Mouse (Mus musculus): ENCODE measurements around the gene Acot7.

Gene Acot7

GRCm38 (mm10) chr4:152177537-152178343, at the start of gene Acot7:
Acot7 (plus strand) TSS chr4:152178134.
- DNase-seq (ENCODE audit: low spot score): peak; percentile 87

- DNase-seq (ENCODE audit: low spot score): no peak
Observed at GRCm38 (mm10) chr4:152128784-152129183, 49.1 kb upstream of the Acot7 start.

- DNase-seq (ENCODE audit: low spot score): no peak
Observed at GRCm38 (mm10) chr4:152129395-152129930, 48.5 kb upstream of the Acot7 start.

DNA sequence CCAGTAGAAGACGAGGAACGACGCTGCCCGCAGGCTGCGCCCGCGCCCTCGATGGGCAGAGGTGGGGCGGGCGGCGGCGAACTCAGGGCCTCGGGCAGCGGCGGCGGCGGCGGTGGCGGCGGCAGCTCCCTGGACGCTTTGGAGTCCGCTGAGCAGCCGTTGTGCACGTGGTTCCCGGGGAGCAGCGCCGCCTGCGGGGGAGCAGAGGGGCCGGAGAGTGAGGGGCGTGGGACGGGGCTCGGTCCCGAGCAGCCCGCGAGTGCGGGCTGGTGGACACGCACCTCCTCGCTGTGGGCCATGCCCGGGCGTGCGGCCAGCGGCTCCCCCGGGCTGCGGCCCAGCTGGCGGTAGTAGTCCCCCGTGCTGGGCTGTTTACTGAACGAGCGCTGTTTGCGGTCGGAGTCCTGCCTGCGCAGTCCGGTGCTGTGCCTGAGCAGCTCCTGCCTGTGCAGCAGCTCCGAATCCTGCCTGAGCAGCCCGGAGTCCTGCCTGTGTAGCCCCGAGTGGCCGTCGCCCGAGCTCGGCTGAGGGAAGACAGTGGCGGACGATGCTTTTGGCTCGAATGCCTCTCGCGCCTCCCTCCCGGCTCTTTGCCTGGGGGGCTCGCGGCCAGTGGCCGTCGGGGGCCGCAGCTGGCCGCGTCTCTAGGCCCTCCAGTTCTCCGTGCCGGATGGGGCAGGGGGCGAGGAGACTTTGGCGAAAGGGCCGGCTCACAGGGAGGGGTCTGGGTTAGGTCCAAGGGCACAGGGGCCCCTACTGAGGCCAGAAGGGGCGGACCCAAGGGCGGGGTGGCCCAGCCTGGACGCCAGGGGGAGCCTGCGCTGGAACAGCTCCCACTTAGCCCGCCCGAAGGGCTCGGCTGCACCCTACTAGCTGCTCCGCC, 46.9 kb upstream of the Acot7 start:
- peak; percentile 57 for DNase-seq (ENCODE audit: low spot score)

DNA sequence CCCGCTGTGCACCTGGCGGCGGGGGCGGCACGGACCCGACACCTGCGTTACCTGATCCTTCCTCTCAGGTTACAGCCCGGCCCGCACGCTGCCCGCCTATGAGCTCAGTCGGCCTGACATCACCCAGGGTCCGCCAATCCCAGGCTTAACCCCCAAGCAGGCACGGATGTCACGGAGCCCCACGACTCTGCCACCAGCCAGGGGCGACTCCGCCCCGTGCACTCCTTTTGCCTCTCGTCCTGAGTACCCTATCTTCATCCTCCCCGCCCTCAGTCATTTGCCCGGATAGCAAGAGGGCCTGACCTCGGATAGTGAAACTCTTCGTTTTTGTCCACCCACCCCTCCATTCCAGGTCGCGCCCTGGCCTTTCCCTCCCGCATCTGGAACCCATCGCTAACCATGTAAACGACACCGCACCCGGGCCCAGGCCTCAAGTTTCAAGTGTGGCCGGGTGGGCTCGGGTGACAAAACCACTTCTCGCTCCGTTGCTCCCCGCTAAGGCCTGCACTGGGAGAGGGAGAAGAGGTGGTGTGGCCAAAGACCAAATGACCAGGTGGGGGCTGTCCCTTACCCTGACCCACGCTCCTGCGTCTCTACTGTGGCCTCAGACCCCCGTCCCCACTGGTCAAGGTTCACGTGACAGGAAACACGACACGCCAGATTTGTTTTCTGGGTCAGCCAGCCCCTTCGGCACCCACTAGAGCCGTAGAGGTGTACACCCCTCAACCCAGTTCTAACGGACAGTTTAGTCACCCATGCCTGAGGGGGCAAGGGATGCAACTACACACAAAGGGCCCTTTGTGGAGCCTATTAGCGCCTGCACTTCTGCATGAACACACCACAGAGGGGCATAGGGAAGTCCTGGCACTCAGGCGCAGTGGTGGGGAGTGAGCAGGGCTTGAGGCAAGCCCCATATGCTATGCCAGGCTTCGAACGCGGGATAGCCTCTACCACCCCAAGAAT, 45.8 kb upstream of the Acot7 start:
- no peak for DNase-seq (ENCODE audit: low spot score)

DNA sequence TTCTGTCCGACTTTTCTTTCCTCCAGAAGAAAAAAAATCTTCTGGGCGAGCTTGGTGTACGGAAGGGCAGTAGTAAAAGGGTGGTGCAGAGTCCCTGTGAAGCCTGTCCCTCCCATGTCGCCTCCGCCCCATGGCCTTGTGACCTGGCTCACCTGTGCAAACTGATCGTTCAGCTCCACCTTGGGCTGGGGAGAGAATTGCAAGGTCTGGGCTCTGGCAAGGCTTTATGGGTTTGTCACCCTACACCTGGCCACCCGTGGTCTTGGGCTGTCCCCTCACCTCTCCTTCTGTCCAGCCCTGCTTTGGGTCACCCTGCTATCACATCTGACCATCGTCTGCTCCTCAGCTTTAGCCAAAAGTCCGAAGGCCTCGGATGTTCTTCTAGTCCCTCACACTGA, 45.2 kb upstream of the Acot7 start:
- DNase-seq (ENCODE audit: low spot score): no peak

GRCm38 (mm10) chr4:152133213-152133612, 44.7 kb upstream of the Acot7 start:
- DNase-seq (ENCODE audit: low spot score): no peak

GRCm38 (mm10) chr4:152134507-152134906, 43.4 kb upstream of the Acot7 start:
- no peak for DNase-seq (ENCODE audit: low spot score)

GRCm38 (mm10) chr4:152135363-152135762, 42.6 kb upstream of the Acot7 start:
- DNase-seq (ENCODE audit: low spot score): no peak

DNA sequence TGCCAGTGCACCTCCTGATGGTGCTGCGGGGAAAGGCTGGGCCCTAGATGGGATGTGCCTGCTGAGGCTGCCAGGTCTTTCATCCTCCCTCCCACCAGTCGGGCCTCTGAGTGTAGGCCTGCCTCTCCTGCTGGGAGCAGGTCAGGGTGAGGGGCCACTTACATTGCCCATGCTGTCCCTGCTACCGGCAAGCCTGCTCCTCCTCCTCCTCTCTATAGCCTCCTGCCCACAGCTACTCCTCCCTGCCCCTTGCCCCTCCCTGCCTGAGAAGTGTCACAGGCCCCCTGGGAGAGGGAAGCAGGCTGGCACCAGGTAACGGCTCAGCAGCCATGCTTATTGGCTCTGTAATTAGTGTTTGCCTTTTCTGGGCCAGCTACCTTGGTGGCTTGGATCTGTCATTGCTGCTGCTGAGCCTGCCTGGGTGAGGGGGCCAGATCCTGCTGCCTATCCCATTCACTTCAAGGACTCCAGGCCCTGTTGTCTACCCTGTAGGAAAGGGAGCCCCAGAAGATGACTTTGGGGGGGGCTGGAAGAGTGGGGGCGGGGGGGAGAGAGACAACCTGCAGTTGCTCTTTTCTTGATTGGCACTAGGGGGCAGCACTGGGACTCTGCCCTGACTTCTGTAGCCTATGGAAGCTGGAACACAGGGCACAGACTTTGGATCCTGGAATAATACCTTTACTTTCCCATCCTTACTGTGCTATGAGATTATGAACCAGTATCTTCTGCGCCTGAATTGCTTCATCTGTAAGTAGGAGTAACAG, 41.6 kb upstream of the Acot7 start:
- no peak for DNase-seq (ENCODE audit: low spot score)

DNA sequence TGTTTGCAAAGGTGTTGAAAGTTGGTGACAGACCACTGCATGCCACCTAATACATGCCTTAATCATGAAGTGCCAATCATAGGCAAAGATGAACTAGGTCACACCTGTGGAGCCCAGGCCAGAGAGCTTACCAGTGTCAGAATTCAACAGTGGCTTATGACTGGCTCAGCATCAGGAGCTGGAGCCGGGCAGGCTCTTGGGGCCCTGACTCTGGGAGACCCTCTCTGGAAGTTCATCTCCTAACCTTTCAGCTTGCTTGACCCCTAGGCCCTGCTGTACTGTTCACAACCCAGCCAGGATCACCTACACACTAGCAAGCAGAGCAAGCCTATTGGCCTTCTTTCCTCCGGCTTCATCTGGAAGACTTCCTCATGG, 41.1 kb upstream of the Acot7 start:
- DNase-seq (ENCODE audit: low spot score): no peak

GRCm38 (mm10) chr4:152138497-152139260, 39.3 kb upstream of the Acot7 start:
- peak; percentile 76 for DNase-seq (ENCODE audit: low spot score)

DNA sequence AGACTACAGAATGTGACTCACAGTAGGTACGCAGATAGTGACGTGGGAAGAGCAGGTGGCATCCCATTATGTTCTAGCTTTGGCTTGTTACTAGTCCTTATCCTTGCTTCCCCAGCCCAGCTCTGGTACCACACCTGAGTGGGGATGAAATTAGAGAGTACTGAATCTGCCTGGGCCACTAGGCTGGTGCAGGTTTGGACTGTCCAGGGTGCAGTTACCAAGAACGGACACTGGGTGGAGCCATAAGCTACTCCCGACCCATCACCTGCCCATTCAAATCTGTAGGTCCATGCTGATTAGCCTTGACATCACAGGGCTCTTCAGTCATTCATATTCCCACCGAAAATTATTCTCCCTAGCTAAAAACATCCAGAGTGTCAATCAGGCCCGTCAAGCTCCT, 37.5 kb upstream of the Acot7 start:
- DNase-seq (ENCODE audit: low spot score): no peak

DNA sequence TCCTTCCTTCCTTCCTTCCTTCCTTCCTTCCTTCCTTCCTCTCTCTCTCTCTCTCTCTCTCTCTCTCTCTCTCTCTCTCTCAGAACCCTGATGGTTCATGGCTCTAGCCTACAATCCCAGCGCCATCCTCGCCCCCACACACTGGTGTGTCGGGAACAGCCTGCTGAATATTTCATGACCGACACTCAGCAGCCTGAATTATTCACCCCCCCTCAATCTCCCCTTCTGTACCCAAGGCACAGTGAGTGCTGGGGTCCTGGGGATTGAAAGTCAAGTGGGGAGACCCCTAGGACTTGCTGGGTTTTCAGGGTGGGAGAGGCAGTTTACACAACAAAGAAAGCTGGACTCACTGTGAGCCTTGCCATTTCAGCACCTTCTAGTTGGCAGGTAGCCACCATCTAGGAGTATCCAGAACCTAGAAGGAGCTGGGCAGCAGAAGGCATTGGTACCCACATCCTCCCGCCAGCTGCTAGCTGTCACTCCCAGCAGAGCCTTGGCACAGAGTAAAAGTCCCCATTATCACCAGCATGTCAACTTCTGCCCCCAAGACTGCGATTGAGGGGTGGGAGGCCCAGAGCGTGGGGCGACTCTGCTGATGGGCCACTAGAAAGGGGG, 36.3 kb upstream of the Acot7 start:
- DNase-seq (ENCODE audit: low spot score): no peak

GRCm38 (mm10) chr4:152143632-152144031, 34.3 kb upstream of the Acot7 start:
- DNase-seq (ENCODE audit: low spot score): no peak

- no peak for DNase-seq (ENCODE audit: low spot score)
Observed at GRCm38 (mm10) chr4:152145473-152145872, 32.5 kb upstream of the Acot7 start.

GRCm38 (mm10) chr4:152146033-152146827, 31.7 kb upstream of the Acot7 start:
- DNase-seq (ENCODE audit: low spot score): no peak

DNA sequence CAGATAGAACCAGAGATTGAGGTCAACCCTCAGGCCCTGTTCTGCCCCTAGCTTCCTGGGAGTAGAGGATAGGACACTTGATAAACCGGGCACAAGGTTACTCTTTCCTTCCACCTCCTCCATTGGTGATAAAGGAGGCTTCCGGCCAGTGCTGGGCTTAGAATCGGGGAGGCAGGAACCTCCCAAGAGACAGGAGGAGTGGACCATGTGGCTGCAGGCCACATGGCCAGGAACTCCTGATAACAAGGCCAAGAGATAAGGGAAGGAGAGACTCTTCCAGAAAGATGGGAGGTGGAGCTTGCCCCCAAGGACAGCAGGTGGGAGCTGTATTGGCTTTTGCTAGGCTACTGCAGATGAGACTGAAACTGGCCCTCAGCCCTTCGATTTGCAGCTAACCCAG, 27.4 kb upstream of the Acot7 start:
- no peak for DNase-seq (ENCODE audit: low spot score)

DNA sequence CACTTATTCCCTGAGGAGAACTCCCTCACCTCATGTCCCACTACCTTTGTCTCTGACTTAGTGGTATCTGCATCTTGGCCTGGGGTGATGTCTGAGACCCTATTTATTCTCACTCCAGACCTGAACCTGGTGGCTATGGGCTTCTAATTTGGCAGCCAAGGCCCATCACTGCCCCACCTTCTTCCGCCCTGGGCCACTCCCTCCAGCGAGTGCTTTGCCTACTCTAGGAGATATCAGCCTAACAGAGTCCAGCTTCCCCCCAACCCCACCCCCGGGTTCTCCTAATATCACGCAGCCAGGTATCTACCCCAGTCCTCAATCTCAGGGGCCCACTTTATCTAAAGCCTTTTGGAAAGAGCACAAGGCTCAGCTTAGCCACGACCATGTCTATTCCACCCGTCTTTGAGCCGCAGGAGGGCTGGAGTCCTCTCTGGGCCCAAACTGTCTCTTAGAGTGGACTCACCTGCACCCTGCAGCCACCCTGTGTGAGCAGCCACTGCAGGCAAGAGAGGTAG, 26.4 kb upstream of the Acot7 start:
- DNase-seq (ENCODE audit: low spot score): no peak

All from ovary, adult 18-20 months (tissue).